Mouse (Mus musculus): ENCODE data around the gene Gdpd5. TPM values are rescaled to one million over a fixed set of nuclear protein-coding genes. Genes with fewer than 3 reads are reported as not detected.

The Gdpd5 gene
- polyA plus RNA-seq, 1 experiment from 2014 or later = 13.9 TPM

DNA sequence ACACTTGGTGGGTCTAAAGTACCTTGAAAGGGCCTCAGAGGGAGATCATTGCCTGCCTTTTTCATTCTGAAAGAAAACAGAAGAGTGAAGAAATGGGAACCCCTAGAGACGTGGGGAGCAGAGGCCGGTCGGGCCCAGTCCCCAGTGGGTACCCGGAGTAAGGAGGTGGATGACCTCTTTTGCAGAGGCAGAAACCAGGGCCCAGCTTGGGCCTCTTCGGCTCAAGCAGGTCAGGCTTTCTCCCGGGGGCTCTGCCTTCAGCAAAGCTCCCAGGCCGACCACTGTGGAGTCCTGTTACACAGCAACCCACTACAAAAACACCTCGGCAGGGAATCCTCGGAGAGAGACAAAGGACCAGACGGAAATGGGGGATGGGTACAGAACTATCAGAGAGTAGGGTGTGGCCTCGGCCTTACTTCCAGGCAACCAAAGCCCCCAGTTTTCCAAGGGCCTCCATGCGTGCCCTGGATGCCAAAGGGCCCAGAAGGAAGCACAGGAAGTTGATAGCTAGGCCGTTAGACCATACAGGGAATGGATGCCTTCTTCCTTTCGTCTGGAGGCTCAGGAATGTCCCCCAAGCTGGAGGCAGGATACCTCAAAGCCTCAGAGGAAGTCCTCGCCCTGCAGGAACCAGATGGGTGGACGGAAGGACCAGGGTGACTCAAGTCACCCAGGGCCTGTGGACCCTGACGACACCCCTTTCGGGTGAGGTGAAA, 29.3 kb upstream of the Gdpd5 start:
- DNase-seq (ENCODE audit: low read depth, low spot score) = no peak

GRCm38 (mm10) chr7:99352526-99353400, 28.5 kb upstream of the Gdpd5 start, which contains the start of gene Serpinh1:
Serpinh1 (minus strand) TSS chr7:99353239.
- in situ Hi-C loops (cut with MboI; ENCODE audit: low pct_unique_long_range_greater_than_20kb) = no loop called here
- ChIA-PET POLR2A (interaction anchor here (0.5 kb wide), 2 partner anchors 32 to 588 kb away, joined by 3 read pairs; no protein-coding TSS in a partner anchor), CTCF (interaction anchor here (1.1 to 1.9 kb wide), 4 partner anchors 12 to 99 kb away, joined by 3 to 8 read pairs (median 4); no protein-coding TSS in a partner anchor)
- TF ChIP-seq CTCF (IDR thresholded peaks at IDR 0.05) = no peak
- H3K27me3 ChIP-seq = no peaks in the 10 kb centered on the region
- DNase-seq (ENCODE audit: low read depth, low spot score) = no peak
- peak; percentile 79 for ATAC-seq

More for the DNA sequence above, 29.3 kb upstream of the Gdpd5 start:
- POLR2A ChIA-PET = interaction anchor here (0.5 to 2.2 kb wide), 4 partner anchors 13 to 587 kb away, joined by 3 to 7 read pairs (median 4); no protein-coding TSS in a partner anchor
- no peaks in the 10 kb centered on the region for H3K27me3 ChIP-seq
- in situ Hi-C loops (cut with MboI; ENCODE audit: low pct_unique_long_range_greater_than_20kb) = no loop called here
- ATAC-seq = no peak
- CTCF ChIA-PET = interaction anchor here (1.1 to 1.9 kb wide), 4 partner anchors 13 to 99 kb away, joined by 3 to 8 read pairs (median 4); no protein-coding TSS in a partner anchor
- no peak for TF ChIP-seq CTCF (IDR thresholded peaks at IDR 0.05)

DNA sequence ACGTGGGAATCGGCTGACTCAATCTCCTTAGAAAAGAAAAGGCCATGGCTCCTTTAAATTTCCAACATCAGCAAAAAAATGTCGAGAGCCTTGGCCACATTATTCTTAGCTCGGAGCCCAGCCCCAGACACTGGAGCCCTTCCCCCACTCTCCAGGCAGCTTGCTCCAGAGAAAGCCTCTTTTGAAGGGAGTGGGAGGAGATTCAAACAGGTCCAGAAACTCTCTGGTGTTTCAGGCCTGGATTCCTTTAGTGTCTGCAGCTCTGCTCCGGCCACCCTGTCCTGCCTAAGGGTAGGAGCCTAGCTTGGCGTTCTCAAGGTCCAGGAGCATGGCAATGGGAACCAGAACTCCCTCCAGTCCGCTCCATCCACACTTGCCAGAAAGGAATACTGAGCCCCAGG, 25.5 kb upstream of the Gdpd5 start:
- in situ Hi-C loops (cut with MboI; ENCODE audit: low pct_unique_long_range_greater_than_20kb) = no loop called here
- CTCF ChIA-PET = interaction anchor here (2.4 to 2.7 kb wide), 2 partner anchors 10 to 23 kb away, joined by 14 read pairs; no protein-coding TSS in a partner anchor
- POLR2A ChIA-PET = interaction anchor here (1.8 kb wide), 1 partner anchor 23 kb away, joined by 4 read pairs; no protein-coding TSS in a partner anchor
- DNase-seq (ENCODE audit: low read depth, low spot score) = no peak
- TF ChIP-seq CTCF (IDR thresholded peaks at IDR 0.05) = no peak
- ATAC-seq = no peak
- no peaks in the 10 kb centered on the region for H3K27me3 ChIP-seq

DNA sequence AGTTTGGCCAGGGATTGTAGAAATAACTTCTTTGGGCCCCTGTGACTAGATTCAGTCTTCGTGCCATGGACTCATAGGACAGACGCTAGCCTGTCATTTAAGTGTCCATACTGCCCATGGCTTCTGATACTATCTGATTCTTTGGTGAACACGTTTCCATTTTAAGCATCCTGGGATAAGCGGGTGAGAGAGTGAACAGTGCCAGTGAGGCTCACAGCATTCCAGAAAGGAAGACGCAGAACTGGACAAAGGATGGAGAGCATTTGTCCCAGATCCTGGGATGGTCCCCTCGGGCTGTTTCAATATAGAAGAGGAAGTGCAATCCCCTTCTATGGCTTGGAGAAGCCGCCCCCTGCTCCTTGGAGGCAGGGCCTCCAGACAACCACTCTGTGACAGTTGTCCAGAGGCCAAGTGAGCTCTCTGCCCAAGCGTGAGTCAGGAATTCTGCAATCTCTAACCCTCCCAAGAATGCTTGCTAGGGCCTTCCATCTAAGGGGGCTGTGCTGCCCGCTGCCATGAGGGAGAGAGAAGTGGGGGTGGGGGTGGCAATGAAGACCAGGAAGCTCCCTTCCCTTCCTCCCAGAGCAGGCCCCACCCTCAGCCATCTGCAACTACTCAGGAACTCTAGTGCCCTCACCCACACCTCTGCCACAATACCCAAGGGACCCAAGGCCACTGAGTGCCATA, 24.8 kb upstream of the Gdpd5 start:
- ChIA-PET POLR2A (interaction anchor here (1.8 kb wide), 1 partner anchor 24 kb away, joined by 4 read pairs; no protein-coding TSS in a partner anchor), CTCF (interaction anchor here (1.2 to 2.7 kb wide), 3 partner anchors 9 to 24 kb away, joined by 3 to 14 read pairs (median 14); no protein-coding TSS in a partner anchor)
- ATAC-seq (no peak), DNase-seq (ENCODE audit: low read depth, low spot score) (no peak)
- in situ Hi-C loops (cut with MboI; ENCODE audit: low pct_unique_long_range_greater_than_20kb) = no loop called here
- TF ChIP-seq CTCF (IDR thresholded peaks at IDR 0.05) = no peak
- no peaks in the 10 kb centered on the region for H3K27me3 ChIP-seq

- in situ Hi-C loops (cut with MboI; ENCODE audit: low pct_unique_long_range_greater_than_20kb) = no loop called here
- TF ChIP-seq CTCF (IDR thresholded peaks at IDR 0.05) = no peak
- POLR2A ChIA-PET = no interaction called here
- ATAC-seq = no peak
- CTCF ChIA-PET = interaction anchor here (1.2 to 2.7 kb wide), 2 partner anchors 8 to 13 kb away, joined by 3 to 14 read pairs; no protein-coding TSS in a partner anchor
- DNase-seq (ENCODE audit: low read depth, low spot score) = no peak
- no peaks in the 10 kb centered on the region for H3K27me3 ChIP-seq
Measured at GRCm38 (mm10) chr7:99357201-99357600, 24.0 kb upstream of the Gdpd5 start.

GRCm38 (mm10) chr7:99358371-99358770, 22.8 kb upstream of the Gdpd5 start:
- DNase-seq (ENCODE audit: low read depth, low spot score) = no peak
- in situ Hi-C loops (cut with MboI; ENCODE audit: low pct_unique_long_range_greater_than_20kb) = no loop called here
- TF ChIP-seq CTCF (IDR thresholded peaks at IDR 0.05) = no peak
- POLR2A ChIA-PET = no interaction called here
- CTCF ChIA-PET = no interaction called here
- ATAC-seq = no peak
- H3K27me3 ChIP-seq = no peaks in the 10 kb centered on the region

DNA sequence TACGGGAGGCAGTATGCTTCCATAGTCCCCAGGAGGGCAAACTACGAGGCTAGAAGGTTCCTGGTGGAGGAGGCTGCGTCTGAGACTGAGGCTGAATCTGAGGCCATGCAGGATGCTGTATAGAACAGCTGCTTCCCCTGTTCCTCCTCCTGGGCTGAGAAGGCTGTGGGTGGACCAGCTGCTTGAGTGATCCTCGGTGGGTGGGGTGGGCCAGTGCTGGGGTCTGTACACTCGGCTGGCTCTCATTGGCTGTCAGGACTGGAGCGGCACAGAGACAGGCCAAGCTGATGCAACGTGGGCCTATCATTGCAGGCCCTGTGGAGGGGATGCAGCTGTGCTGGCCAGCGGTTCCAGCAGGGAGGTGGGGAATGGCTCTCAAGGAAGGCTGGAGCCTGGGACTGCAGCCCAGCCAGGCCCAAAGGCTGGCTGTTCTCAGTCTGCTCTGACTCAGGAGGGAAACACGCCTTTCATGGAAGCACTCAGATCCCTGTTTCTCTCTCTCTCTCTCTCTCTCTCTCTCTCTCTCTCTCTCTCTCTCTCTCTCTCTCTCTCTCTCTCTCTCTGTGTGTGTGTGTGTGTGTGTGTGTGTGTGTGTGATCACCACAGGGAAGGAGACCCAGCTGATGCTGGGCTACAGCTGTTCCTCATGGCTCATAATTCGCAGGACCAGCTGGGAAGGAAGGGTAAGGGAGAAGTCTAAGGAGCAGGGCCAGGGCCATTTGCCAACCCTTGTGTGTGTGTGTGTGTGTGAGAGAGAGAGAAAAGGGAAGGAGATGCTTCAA, 21.0 kb upstream of the Gdpd5 start:
- POLR2A ChIA-PET = interaction anchor here (0.6 kb wide), 2 partner anchors 118 to 1682 kb away, joined by 3 to 4 read pairs; no protein-coding TSS in a partner anchor
- in situ Hi-C loops (cut with MboI; ENCODE audit: low pct_unique_long_range_greater_than_20kb) = loop anchor here (5.0 kb wide), 1 partner anchor 33 kb away; no protein-coding TSS in a partner anchor
- CTCF ChIA-PET = interaction anchor here (1.1 to 1.2 kb wide), 2 partner anchors 27 kb away, joined by 3 to 4 read pairs; no protein-coding TSS in a partner anchor
- H3K27me3 ChIP-seq = no peaks in the 10 kb centered on the region
- no peak for TF ChIP-seq CTCF (IDR thresholded peaks at IDR 0.05)
- ATAC-seq (peak; percentile 10), DNase-seq (ENCODE audit: low read depth, low spot score) (no peak)

GRCm38 (mm10) chr7:99360803-99361414, 20.3 kb upstream of the Gdpd5 start:
- no peaks in the 10 kb centered on the region for H3K27me3 ChIP-seq
- TF ChIP-seq CTCF (IDR thresholded peaks at IDR 0.05) = no peak
- POLR2A ChIA-PET = interaction anchor here (0.6 kb wide), 2 partner anchors 117 to 1681 kb away, joined by 3 to 4 read pairs; no protein-coding TSS in a partner anchor
- in situ Hi-C loops (cut with MboI; ENCODE audit: low pct_unique_long_range_greater_than_20kb) = loop anchor here (5.0 kb wide), 1 partner anchor 34 kb away; no protein-coding TSS in a partner anchor
- CTCF ChIA-PET = interaction anchor here (1.1 kb wide), 1 partner anchor 28 kb away, joined by 4 read pairs; no protein-coding TSS in a partner anchor
- ATAC-seq (no peak), DNase-seq (ENCODE audit: low read depth, low spot score) (no peak)

- DNase-seq (ENCODE audit: low read depth, low spot score) (no peak), ATAC-seq (no peak)
- no peak for TF ChIP-seq CTCF (IDR thresholded peaks at IDR 0.05)
- CTCF ChIA-PET = no interaction called here
- in situ Hi-C loops (cut with MboI; ENCODE audit: low pct_unique_long_range_greater_than_20kb) = loop anchor here (5.0 kb wide), 1 partner anchor 35 kb away; no protein-coding TSS in a partner anchor
- no peaks in the 10 kb centered on the region for H3K27me3 ChIP-seq
- POLR2A ChIA-PET = no interaction called here
Measured at GRCm38 (mm10) chr7:99362137-99362536, 19.1 kb upstream of the Gdpd5 start.

Data from Patski (cell line).